Mouse (Mus musculus): ENCODE measurements at regions not wholly inside any gene's neighbourhood (a gene's known extent, or its start where the extent isn't known, plus 50 kb on each side); places are given as distances from the start of the nearest gene placed in this dataset. TPM values are rescaled to one million over a fixed set of nuclear protein-coding genes. Genes with fewer than 3 reads are reported as not detected.

DNA sequence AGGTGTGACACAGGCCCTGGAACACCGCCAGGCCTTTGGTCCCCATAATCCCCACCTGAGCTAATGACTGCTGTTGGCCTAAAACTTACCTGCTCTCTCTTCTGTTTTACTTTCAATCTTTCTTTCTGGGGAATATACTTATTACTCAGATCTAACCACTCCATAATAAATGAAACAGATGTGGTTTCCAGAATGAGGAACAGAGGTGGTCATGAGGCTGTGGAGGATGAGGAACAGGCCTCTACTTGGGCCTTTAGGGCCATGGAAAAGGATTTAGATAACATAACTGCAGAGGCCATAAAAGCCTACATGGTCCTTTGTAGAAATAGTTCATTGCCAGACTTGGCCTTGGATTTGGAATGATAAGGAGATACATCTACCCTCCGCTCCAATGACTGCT, 74.1 kb downstream of the B3gnt5 start:
- DNase-seq (ENCODE audit: low spot score): no peak

- no peak for DNase-seq (ENCODE audit: low spot score)
Measured at GRCm38 (mm10) chr16:19834750-19835149, 74.7 kb downstream of the B3gnt5 start.

DNA sequence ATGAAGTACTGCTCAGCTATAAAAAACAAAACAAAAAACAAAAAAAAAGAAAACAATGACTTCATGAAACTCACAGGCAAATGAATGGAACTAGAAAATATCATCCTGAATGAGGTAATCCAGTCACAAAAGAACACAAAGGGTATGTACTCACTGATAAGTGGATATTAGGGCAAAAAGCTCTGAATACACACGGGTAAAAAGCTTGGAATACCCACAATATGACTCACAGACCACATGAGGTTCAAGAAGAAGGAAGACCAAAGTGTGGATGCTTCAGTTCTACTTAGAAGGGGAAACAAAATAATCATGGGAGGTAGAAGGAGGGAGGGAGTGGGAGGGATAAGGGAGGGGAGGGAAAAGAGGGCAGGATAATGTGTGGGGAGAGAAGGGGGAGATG, 79.8 kb downstream of the B3gnt5 start:
- DNase-seq (ENCODE audit: low spot score): no peak

DNA sequence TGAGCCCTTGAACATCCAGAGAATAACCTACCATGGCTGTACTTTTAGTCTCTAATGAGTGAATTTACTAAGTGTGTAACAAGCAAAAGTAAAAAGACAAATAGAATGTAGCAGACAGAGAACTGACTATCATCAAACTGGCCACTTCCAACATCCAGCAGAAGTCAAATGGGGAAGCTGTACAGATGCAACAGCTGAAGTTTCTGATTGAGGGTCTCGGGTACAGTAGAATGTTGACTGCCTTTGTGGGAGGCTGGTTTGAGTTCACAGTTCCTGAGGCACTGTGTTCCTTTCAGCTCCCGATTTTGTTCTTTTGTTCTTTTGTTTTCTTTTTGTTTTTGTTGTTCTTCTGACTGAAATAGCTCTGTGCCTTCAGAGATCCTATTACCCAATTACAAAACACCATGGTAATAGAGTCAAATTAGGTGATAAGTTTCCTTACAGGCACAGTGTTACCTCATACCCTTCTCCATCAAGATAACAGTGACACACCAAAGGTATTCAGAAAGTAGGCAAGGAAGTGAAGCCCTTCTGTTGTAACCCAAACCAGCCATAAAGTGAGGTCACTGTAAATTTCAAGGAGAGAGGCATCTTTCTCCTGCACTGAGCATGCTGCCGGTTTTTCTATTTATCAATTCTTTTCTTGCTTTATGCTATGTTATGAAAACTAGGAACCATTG, 82.5 kb downstream of the B3gnt5 start:
- DNase-seq (ENCODE audit: low spot score): no peak

DNA sequence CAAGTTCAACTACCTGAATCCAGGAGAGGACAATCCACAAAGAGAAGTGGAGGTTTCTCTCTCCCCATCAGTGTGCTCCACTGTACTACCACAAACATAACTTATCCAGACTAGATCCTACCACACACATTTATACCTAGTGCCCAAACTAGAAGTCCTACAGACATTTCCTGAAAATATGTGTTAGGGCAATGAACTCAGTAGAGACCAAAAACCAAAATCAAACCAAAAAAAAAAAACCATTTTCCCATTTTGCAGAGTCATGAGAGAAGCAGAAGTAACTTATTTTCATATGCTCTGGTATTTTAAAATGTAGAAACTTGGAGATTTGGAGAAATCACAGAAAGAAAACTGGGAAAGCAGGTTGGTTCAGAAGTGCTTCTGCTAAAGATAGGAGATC, 83.7 kb downstream of the B3gnt5 start:
- DNase-seq (ENCODE audit: low spot score): no peak

GRCm38 (mm10) chr16:19848395-19848794, 88.4 kb downstream of the B3gnt5 start:
- peak; percentile 33 for DNase-seq (ENCODE audit: low spot score)

GRCm38 (mm10) chr16:19865306-19865705, 105.3 kb downstream of the B3gnt5 start:
- DNase-seq (ENCODE audit: low spot score): no peak

GRCm38 (mm10) chr16:19865931-19866330, 105.9 kb downstream of the B3gnt5 start:
- DNase-seq (ENCODE audit: low spot score): no peak

DNA sequence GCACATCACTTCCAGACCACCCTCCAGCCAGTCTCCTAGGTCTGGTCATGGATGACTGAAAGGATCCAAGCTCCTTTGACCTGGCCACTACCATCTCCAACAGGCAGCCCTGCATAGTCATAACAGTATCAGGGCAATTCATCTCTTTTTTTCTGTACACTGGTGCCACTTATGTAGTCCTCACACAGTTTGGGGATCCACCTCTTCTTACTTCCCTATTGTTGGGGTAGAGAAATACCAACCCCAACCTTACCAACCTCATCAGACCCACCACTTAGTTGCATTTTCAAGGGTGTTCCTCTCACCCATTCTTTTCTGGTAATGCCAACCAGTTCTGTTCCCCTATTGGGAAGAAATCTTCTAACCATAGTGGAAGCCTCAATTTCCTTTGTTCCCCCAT, 109.4 kb downstream of the B3gnt5 start:
- DNase-seq (ENCODE audit: low spot score): no peak

GRCm38 (mm10) chr16:19876861-19877554, 105.8 kb downstream of the Klhl6 start:
- no peak for DNase-seq (ENCODE audit: low spot score)

GRCm38 (mm10) chr16:19882961-19883360, 99.9 kb downstream of the Klhl6 start:
- DNase-seq (ENCODE audit: low spot score): peak; percentile 64

DNA sequence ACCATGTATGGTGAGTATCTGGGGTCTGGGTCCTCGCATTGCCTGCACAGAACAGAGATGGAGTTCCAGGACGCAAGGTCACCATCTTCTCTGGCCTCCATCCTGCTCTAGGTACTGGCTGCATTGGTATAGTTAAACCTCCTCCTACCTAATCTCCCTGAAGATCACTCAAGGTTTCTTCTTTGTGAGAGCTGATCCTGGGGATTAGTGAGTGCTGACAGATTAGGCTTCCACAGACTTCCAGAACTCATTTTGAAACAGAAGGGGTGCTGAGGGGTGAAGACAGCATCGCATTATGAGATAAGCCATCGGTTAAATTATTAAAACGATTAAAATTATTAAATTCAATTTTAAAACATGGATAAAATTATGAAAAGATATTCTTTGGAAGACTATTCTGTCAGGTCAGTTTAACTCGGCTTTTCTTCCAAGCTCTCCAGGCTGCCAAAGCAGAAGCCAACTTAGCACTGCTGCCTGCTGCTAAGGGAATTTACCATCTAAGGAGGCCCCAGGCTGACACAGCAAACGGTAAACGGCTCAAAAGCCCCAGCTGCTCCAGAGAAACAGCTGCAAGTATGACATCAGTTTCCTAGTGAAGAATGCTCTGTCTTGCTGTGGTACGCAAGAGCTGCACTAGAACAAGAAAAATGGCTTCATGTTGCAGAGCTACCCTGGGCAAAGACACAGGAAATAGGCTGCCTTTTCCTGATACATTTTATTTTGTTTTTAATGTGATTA, 98.9 kb downstream of the Klhl6 start:
- DNase-seq (ENCODE audit: low spot score): peak; percentile 94

- no peak for DNase-seq (ENCODE audit: low spot score)
Measured at GRCm38 (mm10) chr16:19884535-19884934, 98.3 kb downstream of the Klhl6 start.

- peak; percentile 17 for DNase-seq (ENCODE audit: low spot score)
Measured at GRCm38 (mm10) chr16:19886596-19886995, 96.2 kb downstream of the Klhl6 start.

- no peak for DNase-seq (ENCODE audit: low spot score)
Measured at GRCm38 (mm10) chr16:19889576-19889975, 93.3 kb downstream of the Klhl6 start.

DNA sequence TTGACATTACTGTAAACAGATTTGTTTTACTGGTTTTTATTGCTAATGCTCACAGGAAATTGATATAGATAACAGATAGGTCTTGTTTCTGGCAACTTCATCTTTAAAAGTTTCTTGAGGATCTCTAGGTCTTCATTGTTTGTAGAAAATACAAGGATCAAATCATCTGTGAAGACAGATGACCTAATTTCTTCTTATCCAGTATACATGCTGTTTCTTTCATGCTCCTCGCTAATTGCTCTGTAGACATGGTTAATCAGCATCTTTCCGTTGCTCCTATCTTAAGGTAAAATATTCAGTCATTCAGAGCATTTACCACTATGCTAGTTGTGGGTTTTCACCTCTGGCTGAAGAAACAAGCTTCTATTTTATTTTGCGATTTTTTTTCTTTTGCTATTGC, 91.4 kb downstream of the Klhl6 start:
- DNase-seq (ENCODE audit: low spot score): no peak

GRCm38 (mm10) chr16:19894435-19894994, 88.3 kb downstream of the Klhl6 start:
- DNase-seq (ENCODE audit: low spot score): no peak

Small RNA genes in the stretch of these regions (microRNA-seq; reads per million reads assigned to microRNA genes)
- gene Gm27883 (ENCODE audit: borderline number of aligned reads): not detected

Measured in thymus, postnatal 0 days (tissue).